Mouse (Mus musculus): ENCODE results near the gene Tnrc18. TPM values are rescaled to one million over a fixed set of nuclear protein-coding genes. Genes with fewer than 3 reads are reported as not detected.

The Tnrc18 gene
- polyA plus RNA-seq, 1 experiment, result 0.97 TPM

GRCm38 (mm10) chr5:142787304-142787905 is 30.1 kb downstream of the Tnrc18 start:
- Histone ChIP-seq H3K9me3 (ENCODE audit: control insufficient read depth, low read length) (peaks cover 24% of the 10 kb centered on the region), H3K4me1 (ENCODE audit: control insufficient read depth) (peaks cover 8% of the 10 kb centered on the region), H3K36me3 (ENCODE audit: control insufficient read depth) (peaks cover 28% of the 10 kb centered on the region), H3K27me3 (ENCODE audit: control insufficient read depth) (no peaks in the 10 kb centered on the region), H3K4me3 (replicated peaks) (no peak overlapping the region)
- no peak for TF ChIP-seq GATA1 (IDR thresholded peaks at IDR 0.05; ENCODE audit: low read length)
- no peak for TF ChIP-seq TAL1 (IDR thresholded peaks at IDR 0.05; ENCODE audit: low read length)

GRCm38 (mm10) chr5:142786709-142787108 is 30.8 kb downstream of the Tnrc18 start:
- peaks cover 5% of the 10 kb centered on the region for H3K4me1 ChIP-seq (ENCODE audit: control insufficient read depth)
- H3K9me3 ChIP-seq (ENCODE audit: control insufficient read depth, low read length), result peaks cover 24% of the 10 kb centered on the region
- peaks cover 28% of the 10 kb centered on the region for H3K36me3 ChIP-seq (ENCODE audit: control insufficient read depth)
- H3K4me3 ChIP-seq (replicated peaks), result no peak overlapping the region
- TF ChIP-seq GATA1 (IDR thresholded peaks at IDR 0.05; ENCODE audit: low read length) (no peak), TAL1 (IDR thresholded peaks at IDR 0.05; ENCODE audit: low read length) (no peak)
- H3K27me3 ChIP-seq (ENCODE audit: control insufficient read depth), result no peaks in the 10 kb centered on the region

GRCm38 (mm10) chr5:142786215-142786614 is 31.2 kb downstream of the Tnrc18 start:
- TF ChIP-seq TAL1 (IDR thresholded peaks at IDR 0.05; ENCODE audit: low read length) (no peak), GATA1 (IDR thresholded peaks at IDR 0.05; ENCODE audit: low read length) (no peak)
- Histone ChIP-seq H3K36me3 (ENCODE audit: control insufficient read depth) (peaks cover 28% of the 10 kb centered on the region), H3K4me3 (replicated peaks) (no peak overlapping the region), H3K4me1 (ENCODE audit: control insufficient read depth) (peaks cover 4% of the 10 kb centered on the region), H3K27me3 (ENCODE audit: control insufficient read depth) (no peaks in the 10 kb centered on the region), H3K9me3 (ENCODE audit: control insufficient read depth, low read length) (peaks cover 24% of the 10 kb centered on the region)

GRCm38 (mm10) chr5:142783142-142783540 is 34.3 kb downstream of the Tnrc18 start:
- no peaks in the 10 kb centered on the region for H3K27me3 ChIP-seq (ENCODE audit: control insufficient read depth)
- TF ChIP-seq GATA1 (IDR thresholded peaks at IDR 0.05; ENCODE audit: low read length) (no peak), TAL1 (IDR thresholded peaks at IDR 0.05; ENCODE audit: low read length) (no peak)
- H3K9me3 ChIP-seq (ENCODE audit: control insufficient read depth, low read length), result peaks cover 10% of the 10 kb centered on the region
- H3K4me1 ChIP-seq (ENCODE audit: control insufficient read depth), result peaks cover 5% of the 10 kb centered on the region
- H3K36me3 ChIP-seq (ENCODE audit: control insufficient read depth), result peaks cover 15% of the 10 kb centered on the region
- no peak overlapping the region for H3K4me3 ChIP-seq (replicated peaks)

GRCm38 (mm10) chr5:142782459-142783141 is 34.9 kb downstream of the Tnrc18 start:
- H3K9me3 ChIP-seq (ENCODE audit: control insufficient read depth, low read length), result peaks cover 5% of the 10 kb centered on the region
- TF ChIP-seq GATA1 (IDR thresholded peaks at IDR 0.05; ENCODE audit: low read length), result no peak
- no peak for TF ChIP-seq TAL1 (IDR thresholded peaks at IDR 0.05; ENCODE audit: low read length)
- H3K36me3 ChIP-seq (ENCODE audit: control insufficient read depth), result peaks cover 10% of the 10 kb centered on the region
- peaks cover 5% of the 10 kb centered on the region for H3K4me1 ChIP-seq (ENCODE audit: control insufficient read depth)
- H3K4me3 ChIP-seq (replicated peaks), result no peak overlapping the region
- H3K27me3 ChIP-seq (ENCODE audit: control insufficient read depth), result no peaks in the 10 kb centered on the region

- TF ChIP-seq TAL1 (IDR thresholded peaks at IDR 0.05; ENCODE audit: low read length), result no peak
- no peak for TF ChIP-seq GATA1 (IDR thresholded peaks at IDR 0.05; ENCODE audit: low read length)
- Histone ChIP-seq H3K36me3 (ENCODE audit: control insufficient read depth) (peaks cover 10% of the 10 kb centered on the region), H3K27me3 (ENCODE audit: control insufficient read depth) (no peaks in the 10 kb centered on the region), H3K4me3 (replicated peaks) (no peak overlapping the region), H3K9me3 (ENCODE audit: control insufficient read depth, low read length) (no peaks in the 10 kb centered on the region), H3K4me1 (ENCODE audit: control insufficient read depth) (peaks cover 5% of the 10 kb centered on the region)
Observed at GRCm38 (mm10) chr5:142780579-142780978, 36.9 kb downstream of the Tnrc18 start.

- Histone ChIP-seq H3K9me3 (ENCODE audit: control insufficient read depth, low read length) (no peaks in the 10 kb centered on the region), H3K4me3 (replicated peaks) (no peak overlapping the region), H3K36me3 (ENCODE audit: control insufficient read depth) (peaks cover 19% of the 10 kb centered on the region), H3K4me1 (ENCODE audit: control insufficient read depth) (peaks cover 4% of the 10 kb centered on the region), H3K27me3 (ENCODE audit: control insufficient read depth) (no peaks in the 10 kb centered on the region)
- TF ChIP-seq TAL1 (IDR thresholded peaks at IDR 0.05; ENCODE audit: low read length) (no peak), GATA1 (IDR thresholded peaks at IDR 0.05; ENCODE audit: low read length) (no peak)
Observed at GRCm38 (mm10) chr5:142778871-142779270, 38.6 kb downstream of the Tnrc18 start.

GRCm38 (mm10) chr5:142778135-142778534 is 39.3 kb downstream of the Tnrc18 start:
- Histone ChIP-seq H3K9me3 (ENCODE audit: control insufficient read depth, low read length) (no peaks in the 10 kb centered on the region), H3K4me1 (ENCODE audit: control insufficient read depth) (peaks cover 4% of the 10 kb centered on the region), H3K4me3 (replicated peaks) (no peak overlapping the region), H3K27me3 (ENCODE audit: control insufficient read depth) (no peaks in the 10 kb centered on the region), H3K36me3 (ENCODE audit: control insufficient read depth) (peaks cover 26% of the 10 kb centered on the region)
- TF ChIP-seq GATA1 (IDR thresholded peaks at IDR 0.05; ENCODE audit: low read length) (no peak), TAL1 (IDR thresholded peaks at IDR 0.05; ENCODE audit: low read length) (no peak)

GRCm38 (mm10) chr5:142776080-142776479 is 41.4 kb downstream of the Tnrc18 start:
- no peaks in the 10 kb centered on the region for H3K9me3 ChIP-seq (ENCODE audit: control insufficient read depth, low read length)
- H3K36me3 ChIP-seq (ENCODE audit: control insufficient read depth), result peaks cover 41% of the 10 kb centered on the region

More at GRCm38 (mm10) chr5:142776080-142776479, 41.4 kb downstream of the Tnrc18 start:
- peaks cover 18% of the 10 kb centered on the region for H3K4me1 ChIP-seq (ENCODE audit: control insufficient read depth)
- no peak overlapping the region for H3K4me3 ChIP-seq (replicated peaks)
- H3K27me3 ChIP-seq (ENCODE audit: control insufficient read depth), result no peaks in the 10 kb centered on the region
- no peak for TF ChIP-seq TAL1 (IDR thresholded peaks at IDR 0.05; ENCODE audit: low read length)
- no peak for TF ChIP-seq GATA1 (IDR thresholded peaks at IDR 0.05; ENCODE audit: low read length)

Data from erythroblast, embryonic 14.5 days (primary cell).